Mouse (Mus musculus) ovary, postnatal 10 days (tissue): ENCODE measurements around the gene P3h4.
"Not testable (repeated sequence)": the region's sequence is repeated elsewhere in the genome, so short reads cannot be mapped to it uniquely, and the experiment has no call there.

Experiments
- DNase-seq: peaks from one replicate; pipeline ENCODE4 v3.0.0; 2022; ENCODE audit warnings: low spot score

P3h4 gene

DNA sequence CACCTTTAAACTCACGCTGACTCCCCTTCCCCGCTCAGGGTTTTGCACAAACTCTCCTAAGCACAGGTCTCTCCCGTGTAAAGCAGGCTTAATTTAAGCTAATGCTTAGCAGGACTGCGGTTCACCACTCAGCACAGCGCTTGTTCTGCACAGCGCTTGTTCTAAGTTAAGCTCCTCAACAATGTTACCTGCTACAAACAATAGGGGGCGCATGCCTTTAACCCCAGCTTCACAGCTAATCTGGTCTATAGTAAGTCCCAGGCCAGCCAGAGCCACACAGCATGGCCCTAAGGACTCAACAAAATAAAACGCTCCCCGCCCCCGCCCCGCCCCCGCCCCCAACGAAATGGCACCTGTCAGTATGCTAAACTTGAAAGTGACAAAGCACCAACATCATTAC, 53.6 kb downstream of the P3h4 start:
- DNase-seq, result not testable (repeated sequence)

GRCm38 (mm10) chr11:100360175-100360574, 54.5 kb downstream of the P3h4 start:
- DNase-seq, result no peak
